Mouse (Mus musculus) CH12F3 (cell line): ENCODE data around the gene Prkn.

Source experiments
- in situ Hi-C: fragments of 300-500 bp; cut with MboI; formaldehyde crosslinking; loops from 2 replicates; pipeline ENCODE4 v1.14.3; 2020; ENCODE audit warnings: low sequenced_read_pairs

Prkn gene

GRCm38 (mm10) chr17:11885601-11886000 is 1045.4 kb downstream of the Prkn start:
- in situ Hi-C loops = no loop called here

- in situ Hi-C loops = no loop called here
Measured at GRCm38 (mm10) chr17:11886963-11887362, 1046.8 kb downstream of the Prkn start.

- in situ Hi-C loops = no loop called here
Measured at GRCm38 (mm10) chr17:11887591-11888205, 1047.5 kb downstream of the Prkn start.

- in situ Hi-C loops = no loop called here
Measured at GRCm38 (mm10) chr17:11888806-11889205, 1048.6 kb downstream of the Prkn start.

GRCm38 (mm10) chr17:11900300-11900699 is 1060.1 kb downstream of the Prkn start:
- in situ Hi-C loops = no loop called here

- in situ Hi-C loops = no loop called here
Measured at GRCm38 (mm10) chr17:11901731-11902130, 1061.5 kb downstream of the Prkn start.

- in situ Hi-C loops = no loop called here
Measured at GRCm38 (mm10) chr17:11903001-11903400, 1062.8 kb downstream of the Prkn start.

- in situ Hi-C loops = no loop called here
Measured at GRCm38 (mm10) chr17:11910668-11911398, 1070.6 kb downstream of the Prkn start.

GRCm38 (mm10) chr17:11912136-11912535 is 1072.0 kb downstream of the Prkn start:
- in situ Hi-C loops = no loop called here

- in situ Hi-C loops = no loop called here
Measured at GRCm38 (mm10) chr17:11912872-11913365, 1072.7 kb downstream of the Prkn start.

GRCm38 (mm10) chr17:11913620-11914019 is 1073.4 kb downstream of the Prkn start:
- in situ Hi-C loops = no loop called here

GRCm38 (mm10) chr17:11914451-11914850 is 1074.3 kb downstream of the Prkn start:
- in situ Hi-C loops = no loop called here

GRCm38 (mm10) chr17:11918123-11918801 is 1078.1 kb downstream of the Prkn start:
- in situ Hi-C loops = no loop called here

- in situ Hi-C loops = no loop called here
Measured at GRCm38 (mm10) chr17:11919581-11919980, 1079.4 kb downstream of the Prkn start.

- in situ Hi-C loops = no loop called here
Measured at GRCm38 (mm10) chr17:11921026-11921425, 1080.8 kb downstream of the Prkn start.

- in situ Hi-C loops = no loop called here
Measured at GRCm38 (mm10) chr17:11923989-11924388, 1083.8 kb downstream of the Prkn start.

GRCm38 (mm10) chr17:11926865-11927386 is 1086.7 kb downstream of the Prkn start:
- in situ Hi-C loops = no loop called here

GRCm38 (mm10) chr17:11931641-11932040 is 1091.5 kb downstream of the Prkn start:
- in situ Hi-C loops = no loop called here

- in situ Hi-C loops = no loop called here
Measured at GRCm38 (mm10) chr17:11933737-11934136, 1093.6 kb downstream of the Prkn start.

GRCm38 (mm10) chr17:11947436-11947835 is 1107.3 kb downstream of the Prkn start:
- in situ Hi-C loops = no loop called here

- in situ Hi-C loops = no loop called here
Measured at GRCm38 (mm10) chr17:11949551-11950197, 1109.5 kb downstream of the Prkn start.
